Comparison of ENCODE assay signal across 8 mouse cellular contexts in the genomic region with DNA sequence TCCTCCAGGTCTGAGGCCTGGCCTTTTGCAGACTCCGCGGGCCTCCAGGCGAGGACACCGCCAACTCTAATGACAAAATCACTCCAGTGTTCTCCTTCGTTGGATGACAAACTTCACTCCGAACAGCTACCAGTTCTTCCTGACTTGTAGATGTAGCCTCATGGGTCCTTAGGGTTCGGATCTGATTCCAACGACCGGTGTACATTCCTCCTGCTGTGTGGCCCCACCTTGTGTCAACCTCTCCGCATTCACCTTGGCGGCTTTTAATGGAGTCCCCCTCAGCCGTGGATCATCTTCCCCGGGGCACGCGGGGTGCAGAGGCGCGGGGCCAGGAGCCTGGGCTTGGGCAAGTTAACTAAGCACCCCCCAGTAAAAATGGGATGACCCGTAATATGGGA. TPM values are rescaled to one million over a fixed set of nuclear protein-coding genes. Genes with fewer than 3 reads are reported as not detected.
DNase-seq lines count a peak whose midpoint lies in the region; ATAC-seq lines count a peak whose summit lies in the region.

No protein-coding gene starts in this region.

- WGBS in neural tube, embryonic 11.5 days: 3% methylated on average over 18 of the region's 18 CpGs
- WGBS in hindbrain, embryonic 10.5 days: 2% methylated on average over 18 of the region's 18 CpGs

- 0 out of 2 replicates have a peak overlapping the region, but pooled peaks have one; percentile 36 for H3K27ac ChIP-seq in neural tube, embryonic 11.5 days (ENCODE audit: low read depth, low read length)
- H3K27ac ChIP-seq in hindbrain, embryonic 10.5 days: peak overlapping the region; percentile 92

- H3K4me2 ChIP-seq in neural tube, embryonic 11.5 days (ENCODE audit: low read depth): peak overlapping the region; percentile 79

- no peaks in the 10 kb centered on the region for H3K9me3 ChIP-seq in neural tube, embryonic 11.5 days (ENCODE audit: control insufficient read depth, low read length)
- no peaks in the 10 kb centered on the region for H3K9me3 ChIP-seq in hindbrain, embryonic 10.5 days

- H3K4me3 ChIP-seq in neural tube, embryonic 11.5 days (ENCODE audit: low read depth, low read length): peak overlapping the region; percentile 50
- peak overlapping the region; percentile 80 for H3K4me3 ChIP-seq in hindbrain, embryonic 10.5 days

- H3K9ac ChIP-seq in neural tube, embryonic 11.5 days (ENCODE audit: low read length): peak overlapping the region; percentile 75

- DNase-seq in adrenal gland, postnatal 36 days: peak; percentile 18 to 24
- DNase-seq in adrenal gland, postnatal 4 days (ENCODE audit: low spot score in 2 of 2): no peak
- DNase-seq in neural tube, embryonic 11.5 days (ENCODE audit: low spot score): no peak
- DNase-seq in neural tube, embryonic 10.5 days (ENCODE audit: extremely low spot score, low spot score): no peak
- no peak for DNase-seq in hindbrain, embryonic 10.5 days (ENCODE audit: low spot score)
- no peak for DNase-seq in yolk sac, embryonic 10.5 days (ENCODE audit: low spot score)
- no peak for DNase-seq in Muller cell, postnatal 12 days (ENCODE audit: inconsistent ontology term)

- peaks cover 9% of the 10 kb centered on the region for H3K36me3 ChIP-seq in neural tube, embryonic 11.5 days (ENCODE audit: control insufficient read depth, insufficient read depth, low read length)
- H3K36me3 ChIP-seq in hindbrain, embryonic 10.5 days: peaks cover 55% of the 10 kb centered on the region

- peaks cover 7% of the 10 kb centered on the region; the same call in 1 of the 2 replicates for H3K4me1 ChIP-seq in neural tube, embryonic 11.5 days (ENCODE audit: control insufficient read depth, insufficient read depth, low read length)
- peaks cover 27% of the 10 kb centered on the region for H3K4me1 ChIP-seq in hindbrain, embryonic 10.5 days (replicated peaks)

- no peaks in the 10 kb centered on the region for H3K27me3 ChIP-seq in neural tube, embryonic 11.5 days (ENCODE audit: control insufficient read depth, insufficient read depth, low read length)
- H3K27me3 ChIP-seq in hindbrain, embryonic 10.5 days (ENCODE audit: insufficient read depth, poor library complexity, severe bottlenecking): no peaks in the 10 kb centered on the region

- ATAC-seq in neural tube, embryonic 11.5 days (ENCODE audit: insufficient read depth, low FRiP score, low TSS enrichment): no peak; the same call in 1 of the 2 replicates
- 0 out of 2 replicates have a peak, but pooled peaks have one; percentile 14 for ATAC-seq in megakaryocyte, adult 5-6 weeks (ENCODE audit: poor library complexity, severe bottlenecking)

RNA-seq across cellular contexts. Expression of a gene that starts 0.4 kb away (rescaled TPM):
- 10 to 100 TPM; 22.7 to 24.2 TPM for total RNA-seq in adrenal gland, postnatal 36 days (2021)
- 10 to 100 TPM; 50.2 to 51.1 TPM for total RNA-seq in adrenal gland, postnatal 4 days (2021)
- polyA plus RNA-seq in neural tube, embryonic 11.5 days (2014; fragmentation: Nextera tagmentation; extraction: Ambion mirVana): 32.4 and 34.0 TPM in 2 replicates
- 36.7 and 37.6 TPM in 2 replicates for polyA plus RNA-seq in hindbrain, embryonic 10.5 days (2016; fragmentation: Nextera tagmentation; extraction: Ambion mirVana)
- 9.0 and 9.3 TPM in 2 replicates for total RNA-seq in megakaryocyte, adult 5-6 weeks (2015)
- total RNA-seq in megakaryocyte, adult 5-6 weeks (2017): 8.8 and 20.9 TPM in 2 replicates

RNA-seq across cellular contexts. Expression of a gene that starts 20.0 kb away (rescaled TPM):
- total RNA-seq in adrenal gland, postnatal 36 days (2021): 1 to 10 TPM; 1.1 to 1.6 TPM
- 10 to 100 TPM in 1 of 2 experiments, 1 to 10 TPM in 1; 8.9 to 10.1 TPM for total RNA-seq in adrenal gland, postnatal 4 days (2021)
- 37.1 and 40.3 TPM in 2 replicates for polyA plus RNA-seq in neural tube, embryonic 11.5 days (2014; fragmentation: Nextera tagmentation; extraction: Ambion mirVana)
- polyA plus RNA-seq in hindbrain, embryonic 10.5 days (2016; fragmentation: Nextera tagmentation; extraction: Ambion mirVana): 45.6 and 52.8 TPM in 2 replicates
- 12.2 and 16.1 TPM in 2 replicates for total RNA-seq in megakaryocyte, adult 5-6 weeks (2015)
- 20.0 and 20.7 TPM in 2 replicates for total RNA-seq in megakaryocyte, adult 5-6 weeks (2017)

RNA-seq across cellular contexts. Expression of a gene that starts 47.4 kb away (rescaled TPM):
- total RNA-seq in adrenal gland, postnatal 36 days (2021): 10 to 100 TPM; 17.0 to 21.4 TPM
- total RNA-seq in adrenal gland, postnatal 4 days (2021): 10 to 100 TPM; 14.5 to 15.2 TPM
- polyA plus RNA-seq in neural tube, embryonic 11.5 days (2014; fragmentation: Nextera tagmentation; extraction: Ambion mirVana): 2.9 and 3.9 TPM in 2 replicates
- 2.9 and 3.0 TPM in 2 replicates for polyA plus RNA-seq in hindbrain, embryonic 10.5 days (2016; fragmentation: Nextera tagmentation; extraction: Ambion mirVana)
- 2.8 and 3.5 TPM in 2 replicates for total RNA-seq in megakaryocyte, adult 5-6 weeks (2015)
- total RNA-seq in megakaryocyte, adult 5-6 weeks (2017): 4.9 and 10.7 TPM in 2 replicates

RNA-seq across cellular contexts. Expression of a gene that starts 58.0 kb away (rescaled TPM):
- under 1 TPM; 0.20 to 0.26 TPM for total RNA-seq in adrenal gland, postnatal 36 days (2021)
- under 1 TPM; 0.45 to 0.48 TPM for total RNA-seq in adrenal gland, postnatal 4 days (2021)
- 0.03 and 0.09 TPM in 2 replicates for polyA plus RNA-seq in neural tube, embryonic 11.5 days (2014; fragmentation: Nextera tagmentation; extraction: Ambion mirVana)
- polyA plus RNA-seq in hindbrain, embryonic 10.5 days (2016; fragmentation: Nextera tagmentation; extraction: Ambion mirVana): 0.04 TPM in 1 of 2 replicates, not detected in the other
- not detected in 2 replicates for total RNA-seq in megakaryocyte, adult 5-6 weeks (2015)
- not detected in 2 replicates for total RNA-seq in megakaryocyte, adult 5-6 weeks (2017)

Comparison
In these comparisons a context has a peak if more than half of its experiments do, and no peak if none do; other contexts are left out.
1. DNase-seq: peak in adrenal gland, postnatal 36 days (2 of 2); none in adrenal gland, postnatal 4 days (0 of 2), neural tube, embryonic 11.5 days (single experiment), neural tube, embryonic 10.5 days (single experiment), hindbrain, embryonic 10.5 days (single experiment), yolk sac, embryonic 10.5 days (single experiment) and Muller cell, postnatal 12 days (single experiment).